Mouse (Mus musculus): ENCODE measurements around the gene Prr5. TPM values are rescaled to one million over a fixed set of nuclear protein-coding genes. Genes with fewer than 3 reads are reported as not detected.

The Prr5 gene
- polyA plus RNA-seq (2015; fragmentation: Nextera tagmentation; extraction: Ambion mirVana), result 11.8 and 18.0 TPM in 2 replicates

- Histone ChIP-seq H3K27me3 (0 out of 2 replicates have a peak, but pooled peaks cover 5% of the 10 kb centered on the region), H3K27ac (no peak within 1 kb of the TSS), H3K36me3 (no peaks in the 10 kb centered on the region), H3K4me1 (replicated peaks) (peaks cover 31% of the 10 kb centered on the region), H3K9ac (no peak within 1 kb of the TSS), H3K4me3 (no peak within 1 kb of the TSS), H3K9me3 (replicated peaks) (no peaks in the 10 kb centered on the region), H3K4me2 (no peak within 1 kb of the TSS)
- 53% methylated on average over 14 of the region's 14 CpGs for WGBS
- 0 out of 2 replicates have a peak, but pooled peaks have one; percentile 42 for ATAC-seq (replicated peaks; ENCODE audit: insufficient number of reproducible peaks, insufficient read depth, low FRiP score, low read depth)
Observed at GRCm38 (mm10) chr15:84668938-84669747, at the start of gene Prr5. TSS of gene Prr5 (plus strand) at chr15:84669620.

- peaks cover 24% of the 10 kb centered on the region for H3K27me3 ChIP-seq
- peaks cover 7% of the 10 kb centered on the region for H3K4me1 ChIP-seq (replicated peaks)
- no peak overlapping the region for H3K27ac ChIP-seq
- no peaks in the 10 kb centered on the region for H3K9me3 ChIP-seq (replicated peaks)
- ATAC-seq (replicated peaks; ENCODE audit: insufficient number of reproducible peaks, insufficient read depth, low FRiP score, low read depth), result no peak
- 68% methylated on average over 3 of the region's 3 CpGs for WGBS
- H3K9ac ChIP-seq, result no peak overlapping the region
- H3K4me2 ChIP-seq, result no peak overlapping the region
- no peaks in the 10 kb centered on the region for H3K36me3 ChIP-seq
- H3K4me3 ChIP-seq, result no peak overlapping the region
Observed at GRCm38 (mm10) chr15:84620028-84620427, 49.4 kb upstream of the Prr5 start.

- WGBS, result 38% methylated on average over 14 of the region's 14 CpGs
- Histone ChIP-seq H3K27me3 (peaks cover 7% of the 10 kb centered on the region), H3K9ac (no peak overlapping the region), H3K4me1 (replicated peaks) (peaks cover 14% of the 10 kb centered on the region), H3K4me2 (no peak overlapping the region), H3K27ac (no peak overlapping the region), H3K36me3 (no peaks in the 10 kb centered on the region), H3K4me3 (no peak overlapping the region), H3K9me3 (replicated peaks) (no peaks in the 10 kb centered on the region)
- ATAC-seq (replicated peaks; ENCODE audit: insufficient number of reproducible peaks, insufficient read depth, low FRiP score, low read depth), result no peak
Observed at GRCm38 (mm10) chr15:84621722-84622428, 47.5 kb upstream of the Prr5 start.

GRCm38 (mm10) chr15:84624870-84625269 is 44.5 kb upstream of the Prr5 start:
- Histone ChIP-seq H3K9ac (no peak overlapping the region), H3K36me3 (no peaks in the 10 kb centered on the region), H3K4me3 (no peak overlapping the region), H3K4me2 (no peak overlapping the region), H3K27ac (no peak overlapping the region), H3K27me3 (peaks cover 7% of the 10 kb centered on the region), H3K4me1 (replicated peaks) (peaks cover 14% of the 10 kb centered on the region), H3K9me3 (replicated peaks) (no peaks in the 10 kb centered on the region)
- no peak for ATAC-seq (replicated peaks; ENCODE audit: insufficient number of reproducible peaks, insufficient read depth, low FRiP score, low read depth)
- WGBS, result 32% methylated on average over 9 of the region's 9 CpGs

GRCm38 (mm10) chr15:84625712-84626414 is 43.6 kb upstream of the Prr5 start:
- H3K36me3 ChIP-seq, result no peaks in the 10 kb centered on the region
- peaks cover 7% of the 10 kb centered on the region for H3K27me3 ChIP-seq
- WGBS, result 42% methylated on average over 6 of the region's 6 CpGs
- no peaks in the 10 kb centered on the region for H3K9me3 ChIP-seq (replicated peaks)
- peak; percentile 54 for ATAC-seq (replicated peaks; ENCODE audit: insufficient number of reproducible peaks, insufficient read depth, low FRiP score, low read depth)
- no peak overlapping the region for H3K9ac ChIP-seq
- H3K4me1 ChIP-seq (replicated peaks), result peaks cover 14% of the 10 kb centered on the region
- H3K27ac ChIP-seq, result no peak overlapping the region; the same call in 1 of the 2 replicates
- no peak overlapping the region for H3K4me3 ChIP-seq
- no peak overlapping the region for H3K4me2 ChIP-seq

- WGBS, result 69% methylated on average over 5 of the region's 5 CpGs
- no peaks in the 10 kb centered on the region for H3K27me3 ChIP-seq
- no peak for ATAC-seq (replicated peaks; ENCODE audit: insufficient number of reproducible peaks, insufficient read depth, low FRiP score, low read depth)
Observed at GRCm38 (mm10) chr15:84627308-84627707, 42.1 kb upstream of the Prr5 start.

GRCm38 (mm10) chr15:84629680-84630079 is 39.7 kb upstream of the Prr5 start:
- Histone ChIP-seq H3K9ac (no peak overlapping the region), H3K4me3 (no peak overlapping the region), H3K4me1 (replicated peaks) (peaks cover 14% of the 10 kb centered on the region), H3K36me3 (no peaks in the 10 kb centered on the region), H3K9me3 (replicated peaks) (no peaks in the 10 kb centered on the region), H3K4me2 (no peak overlapping the region), H3K27ac (no peak overlapping the region), H3K27me3 (peaks cover 2% of the 10 kb centered on the region; the same call in 1 of the 2 replicates)
- ATAC-seq (replicated peaks; ENCODE audit: insufficient number of reproducible peaks, insufficient read depth, low FRiP score, low read depth), result no peak
- 17% methylated on average over 3 of the region's 3 CpGs for WGBS

More at GRCm38 (mm10) chr15:84627308-84627707, 42.1 kb upstream of the Prr5 start:
- no peak overlapping the region for H3K9ac ChIP-seq
- peaks cover 14% of the 10 kb centered on the region for H3K4me1 ChIP-seq (replicated peaks)
- H3K36me3 ChIP-seq, result no peaks in the 10 kb centered on the region
- H3K4me2 ChIP-seq, result no peak overlapping the region
- H3K4me3 ChIP-seq, result no peak overlapping the region
- no peaks in the 10 kb centered on the region for H3K9me3 ChIP-seq (replicated peaks)
- H3K27ac ChIP-seq, result no peak overlapping the region

GRCm38 (mm10) chr15:84631560-84631959 is 37.9 kb upstream of the Prr5 start:
- no peak overlapping the region for H3K9ac ChIP-seq
- WGBS, result under 1% methylated on average over 7 of the region's 7 CpGs
- no peak overlapping the region for H3K27ac ChIP-seq
- H3K9me3 ChIP-seq (replicated peaks), result no peaks in the 10 kb centered on the region
- no peak for ATAC-seq (replicated peaks; ENCODE audit: insufficient number of reproducible peaks, insufficient read depth, low FRiP score, low read depth)
- no peaks in the 10 kb centered on the region for H3K36me3 ChIP-seq
- H3K27me3 ChIP-seq, result peaks cover 3% of the 10 kb centered on the region; the same call in 1 of the 2 replicates
- H3K4me3 ChIP-seq, result no peak overlapping the region
- no peak overlapping the region for H3K4me2 ChIP-seq
- 0 out of 2 replicates have a peak, but pooled peaks cover 3% of the 10 kb centered on the region for H3K4me1 ChIP-seq (replicated peaks)

GRCm38 (mm10) chr15:84634361-84634760 is 35.1 kb upstream of the Prr5 start:
- Histone ChIP-seq H3K4me2 (no peak overlapping the region), H3K27ac (no peak overlapping the region), H3K9me3 (replicated peaks) (no peaks in the 10 kb centered on the region), H3K4me3 (no peak overlapping the region), H3K9ac (no peak overlapping the region), H3K36me3 (no peaks in the 10 kb centered on the region), H3K27me3 (peaks cover 3% of the 10 kb centered on the region; the same call in 1 of the 2 replicates), H3K4me1 (replicated peaks) (peaks cover 13% of the 10 kb centered on the region)
- WGBS, result 46% methylated on average over 3 of the region's 3 CpGs
- no peak for ATAC-seq (replicated peaks; ENCODE audit: insufficient number of reproducible peaks, insufficient read depth, low FRiP score, low read depth)

GRCm38 (mm10) chr15:84638405-84638804 is 31.0 kb upstream of the Prr5 start:
- Histone ChIP-seq H3K4me1 (replicated peaks) (peaks cover 43% of the 10 kb centered on the region), H3K27ac (peak overlapping the region; percentile 78; the same call in 1 of the 2 replicates), H3K36me3 (no peaks in the 10 kb centered on the region), H3K27me3 (peaks cover 3% of the 10 kb centered on the region; the same call in 1 of the 2 replicates), H3K9me3 (replicated peaks) (no peaks in the 10 kb centered on the region), H3K4me2 (no peak overlapping the region), H3K4me3 (no peak overlapping the region), H3K9ac (no peak overlapping the region)
- ATAC-seq (replicated peaks; ENCODE audit: insufficient number of reproducible peaks, insufficient read depth, low FRiP score, low read depth), result no peak

GRCm38 (mm10) chr15:84639072-84639450 is 30.4 kb upstream of the Prr5 start:
- Histone ChIP-seq H3K4me3 (no peak overlapping the region), H3K27ac (peak overlapping the region; percentile 78), H3K27me3 (peaks cover 3% of the 10 kb centered on the region; the same call in 1 of the 2 replicates), H3K9me3 (replicated peaks) (no peaks in the 10 kb centered on the region), H3K36me3 (no peaks in the 10 kb centered on the region), H3K9ac (no peak overlapping the region), H3K4me1 (replicated peaks) (peaks cover 45% of the 10 kb centered on the region), H3K4me2 (no peak overlapping the region)
- WGBS, result 31% methylated on average over 5 of the region's 5 CpGs
- ATAC-seq (replicated peaks; ENCODE audit: insufficient number of reproducible peaks, insufficient read depth, low FRiP score, low read depth), result no peak
